Mouse (Mus musculus) ES-E14 (cell line): ENCODE data around the gene Cfap61. TPM values are rescaled to one million over a fixed set of nuclear protein-coding genes. Genes with fewer than 3 reads are reported as not detected.

Source experiments
- DNase-seq: peaks from one replicate; pipeline ENCODE4 v3.0.0-alpha.2; 2013; ENCODE audit warnings: low read depth, low spot score
- H3K27ac ChIP-seq: 2 replicates; pipeline ENCODE4 v1.5.1; 2012; ENCODE audit warnings: low read depth, mild to moderate bottlenecking, low read length, moderate library complexity, mixed read lengths; ENCODE audit not compliant: poor library complexity, insufficient read depth, severe bottlenecking
- H3K36me3 ChIP-seq: 2 replicates; pipeline ENCODE4 v1.6.1; 2012; ENCODE audit warnings: mild to moderate bottlenecking, low read length, moderate library complexity, mixed read lengths; ENCODE audit not compliant: control insufficient read depth, poor library complexity, insufficient read depth, severe bottlenecking
- H3K4me1 ChIP-seq, 2 experiments: fragments of 150-350 bp in 1 of 2; sonication (generic) in 1 of 2; 2 replicates each; pipeline ENCODE4 v1.6.1; 2012; ENCODE audit warnings: low read length in 2 of 2, mild to moderate bottlenecking in 1 of 2, mixed read lengths in 1 of 2; ENCODE audit not compliant: control insufficient read depth in 2 of 2, insufficient read depth in 2 of 2, poor library complexity in 1 of 2
- H3K4me3 ChIP-seq, 2 experiments: fragments of 150-350 bp in 1 of 2; sonication (generic) in 1 of 2; 2 replicates each; pipeline ENCODE4 v1.5.1; 2012; ENCODE audit warnings: low read length in 2 of 2, low read depth in 1 of 2, mild to moderate bottlenecking in 1 of 2, mixed read lengths in 1 of 2; ENCODE audit not compliant: insufficient read depth in 1 of 2, poor library complexity in 1 of 2, severe bottlenecking in 1 of 2
- H3K9ac ChIP-seq: 2 replicates; pipeline ENCODE4 v1.6.1; 2012; ENCODE audit warnings: low read depth, mild to moderate bottlenecking, low read length, mixed read lengths; ENCODE audit not compliant: poor library complexity, insufficient read depth, severe bottlenecking
- H3K9me3 ChIP-seq: fragments of 150-350 bp; sonication (generic); 2 replicates; pipeline ENCODE4 v1.6.1; 2012; ENCODE audit warnings: low read depth, mild to moderate bottlenecking, low read length; ENCODE audit not compliant: control insufficient read depth, insufficient read depth
- CHD2 ChIP-seq: IDR thresholded peaks from 2 replicates; pipeline ENCODE4 v1.6.1; 2014; ENCODE audit warnings: mild to moderate bottlenecking, low read depth, low read length, inconsistent platforms
- HCFC1 ChIP-seq: IDR thresholded peaks from 2 replicates; pipeline ENCODE4 v1.6.1; 2012; ENCODE audit warnings: low read length, inconsistent platforms, borderline replicate concordance; ENCODE audit not compliant: insufficient read depth
- MAFK ChIP-seq: IDR thresholded peaks from 2 replicates; pipeline ENCODE4 v1.6.1; 2014; ENCODE audit warnings: mild to moderate bottlenecking, low read depth, low read length, inconsistent platforms; ENCODE audit not compliant: insufficient read depth
- ZC3H11A ChIP-seq: IDR thresholded peaks from 2 replicates; pipeline ENCODE4 v1.6.1; 2012; ENCODE audit warnings: low read depth, mild to moderate bottlenecking, inconsistent platforms, low read length, borderline replicate concordance
- ZNF384 ChIP-seq: IDR thresholded peaks from 2 replicates; pipeline ENCODE4 v1.6.1; 2012; ENCODE audit warnings: low read depth, low read length, inconsistent platforms
- in situ Hi-C, 2 experiments: fragments of 600-800 bp; cut with MboI; formaldehyde crosslinking; loops; one replicate each; pipeline ENCODE4 v1.15.1; 2025; ENCODE audit warnings: low sequenced_read_pairs in 2 of 2, inconsistent platforms in 1 of 2; ENCODE audit not compliant: unreplicated experiment in 2 of 2
- total RNA-seq: library from RNA; depleted of rRNA; stranded (reverse); fragments of 300-350 nt; gene quantifications from 2 replicates; pipeline ENCODE4 v1.2.3, GENCODE M21; 2012

Gene Cfap61
- total RNA-seq, 1 experiment = 0.45 TPM

GRCm38 (mm10) chr2:146250236-146250904, 315.8 kb downstream of the Cfap61 start:
- Histone ChIP-seq H3K4me3 (no peak overlapping the region), H3K36me3 (no peaks in the 10 kb centered on the region), H3K9me3 (no peaks in the 10 kb centered on the region), H3K4me1 (peaks cover 0 to 10% of the 10 kb centered on the region in 2 experiments; a peak in 1 of 4 replicates), H3K27ac (no peak overlapping the region), H3K9ac (no peak overlapping the region)
- TF ChIP-seq ZNF384 (no peak), ZC3H11A (no peak), HCFC1 (no peak), CHD2 (no peak), MAFK (no peak)
- in situ Hi-C loops = no loop called here
- DNase-seq = no peak

- Histone ChIP-seq H3K36me3 (no peaks in the 10 kb centered on the region), H3K4me1 (peaks cover 0 to 8% of the 10 kb centered on the region in 2 experiments; a peak in 2 of 4 replicates), H3K4me3 (no peak overlapping the region), H3K27ac (no peak overlapping the region), H3K9me3 (no peaks in the 10 kb centered on the region), H3K9ac (no peak overlapping the region)
- TF ChIP-seq HCFC1 (no peak), MAFK (no peak), ZC3H11A (no peak), CHD2 (no peak), ZNF384 (no peak)
- in situ Hi-C loops = no loop called here
- no peak for DNase-seq
Measured at GRCm38 (mm10) chr2:146254387-146254786, 319.8 kb downstream of the Cfap61 start.

GRCm38 (mm10) chr2:146255636-146256035, 321.1 kb downstream of the Cfap61 start:
- no peak overlapping the region for H3K4me3 ChIP-seq
- peaks cover 0 to 7% of the 10 kb centered on the region in 2 experiments; a peak in 2 of 4 replicates for H3K4me1 ChIP-seq
- H3K9me3 ChIP-seq = no peaks in the 10 kb centered on the region
- H3K27ac ChIP-seq = no peak overlapping the region
- no peak overlapping the region for H3K9ac ChIP-seq
- H3K36me3 ChIP-seq = no peaks in the 10 kb centered on the region
- TF ChIP-seq ZNF384 = no peak
- no peak for TF ChIP-seq MAFK
- DNase-seq = no peak
- in situ Hi-C loops = no loop called here

- in situ Hi-C loops = no loop called here
- Histone ChIP-seq H3K9me3 (no peaks in the 10 kb centered on the region), H3K4me3 (no peak overlapping the region), H3K27ac (no peak overlapping the region), H3K4me1 (peaks cover 0 to 6% of the 10 kb centered on the region in 2 experiments; a peak in 2 of 4 replicates), H3K9ac (no peak overlapping the region), H3K36me3 (no peaks in the 10 kb centered on the region)
- DNase-seq = no peak
- TF ChIP-seq HCFC1 (no peak), CHD2 (no peak), MAFK (no peak), ZNF384 (no peak)
Measured at GRCm38 (mm10) chr2:146256321-146256875, 321.8 kb downstream of the Cfap61 start.
